Mouse (Mus musculus) lung, adult 2 months (tissue): ENCODE measurements around the gene Adgrl3.

ENCODE experiments used
- CTCF ChIP-seq: fragments of 200-500 bp; IDR thresholded peaks from 2 replicates; pipeline ENCODE4 v1.5.1; 2011; ENCODE audit warnings: mild to moderate bottlenecking, low read length, control low read depth; ENCODE audit not compliant: insufficient read depth
- POLR2A ChIP-seq: fragments of 200-500 bp; IDR thresholded peaks from 2 replicates; pipeline ENCODE4 v1.6.1; 2011; ENCODE audit warnings: low read depth, mild to moderate bottlenecking, control low read depth, low read length, borderline replicate concordance; ENCODE audit errors: extremely low read depth

DNA sequence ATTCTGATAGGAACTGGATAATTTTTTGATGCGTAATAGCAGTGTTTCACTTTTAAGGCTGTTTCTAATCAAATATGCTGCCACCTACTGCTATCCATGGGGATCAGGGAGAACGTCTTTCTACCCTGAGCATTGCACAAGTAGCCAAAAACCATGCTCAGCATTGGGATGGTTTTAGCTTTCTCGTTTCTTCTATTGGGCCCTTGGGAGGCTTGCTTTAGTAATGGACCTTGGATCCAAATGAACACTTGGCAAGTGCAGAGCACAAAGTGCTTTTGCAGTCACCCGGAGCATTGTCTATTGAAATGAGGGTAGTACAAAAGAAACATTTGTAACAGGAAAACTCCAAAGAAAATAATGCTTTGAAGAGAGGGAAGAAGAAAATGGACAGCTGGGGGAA, 620.2 kb downstream of the Adgrl3 start:
- TF ChIP-seq POLR2A: no peak
- no peak for TF ChIP-seq CTCF
